Mouse (Mus musculus) bone marrow macrophage, adult 2 months (primary cell): ENCODE results near the gene Col4a3. TPM values are rescaled to one million over a fixed set of nuclear protein-coding genes. Genes with fewer than 3 reads are reported as not detected.

Source experiments
- H3K27ac ChIP-seq: 2 replicates; pipeline ENCODE4 v1.5.1; 2012; ENCODE audit warnings: low read depth, low read length; ENCODE audit not compliant: insufficient read depth
- H3K4me1 ChIP-seq: 2 replicates; pipeline ENCODE4 v1.6.1; 2012; ENCODE audit warnings: low read length; ENCODE audit not compliant: control insufficient read depth, insufficient read depth
- H3K4me3 ChIP-seq: 2 replicates; pipeline ENCODE4 v1.5.1; 2012; ENCODE audit warnings: mild to moderate bottlenecking, low read length, moderate library complexity; ENCODE audit not compliant: insufficient read depth
- CTCF ChIP-seq: IDR thresholded peaks from 2 replicates; pipeline ENCODE4 v1.5.1; 2012; ENCODE audit warnings: low read depth, mild to moderate bottlenecking, low read length, moderate library complexity
- POLR2A ChIP-seq: IDR thresholded peaks from 2 replicates; pipeline ENCODE4 v1.6.1; 2012; ENCODE audit warnings: mild to moderate bottlenecking, low read depth, low read length, borderline replicate concordance
- polyA plus RNA-seq: library from polyadenylated mRNA; stranded (reverse); fragments of >200 nt; gene quantifications from 2 replicates; pipeline ENCODE4 v1.2.4, GENCODE M21; 2012; ENCODE audit not compliant: missing spikeins, insufficient read depth, insufficient read length

Gene Col4a3
- polyA plus RNA-seq, 1 experiment: not detected

DNA sequence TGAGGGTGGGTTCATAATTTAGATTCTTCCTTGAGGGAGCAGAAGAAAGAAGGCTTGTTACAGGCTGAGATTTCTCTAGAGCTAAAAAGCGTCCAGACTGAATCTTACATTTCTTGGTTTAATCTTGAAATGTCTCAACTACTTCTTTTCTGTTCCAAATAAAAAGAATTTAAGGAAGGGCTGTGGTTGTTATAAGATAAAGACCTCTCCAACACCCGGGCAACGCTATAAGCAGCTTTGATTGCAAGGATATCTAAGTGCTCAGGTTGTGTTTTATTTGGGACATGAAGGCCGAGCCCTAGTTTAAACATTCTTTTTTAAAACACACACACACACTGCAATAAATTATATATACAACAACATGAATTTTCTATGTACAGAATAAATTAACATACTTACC, 17.3 kb upstream of the Col4a3 start:
- no peaks in the 10 kb centered on the region for H3K4me1 ChIP-seq
- TF ChIP-seq CTCF (no peak), POLR2A (no peak)

DNA sequence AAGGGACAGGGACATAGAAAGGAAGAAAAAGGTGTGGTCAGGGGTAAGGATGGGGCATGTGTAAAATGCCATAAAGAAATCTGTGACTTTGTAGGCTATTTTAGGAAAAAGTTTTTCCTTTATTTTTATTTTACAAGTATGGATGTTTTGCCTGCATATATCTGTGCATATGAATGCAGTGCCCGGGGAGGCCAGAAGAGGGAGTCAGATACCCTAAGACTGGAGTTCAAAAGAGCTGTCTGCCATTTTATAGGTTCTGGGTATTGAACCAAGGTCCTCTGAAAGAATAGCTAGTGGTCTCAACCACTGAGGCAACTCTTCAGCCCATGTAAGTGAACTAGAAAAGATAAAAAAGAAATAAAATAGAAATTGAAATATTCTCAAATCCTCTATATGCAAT, 15.0 kb upstream of the Col4a3 start:
- Histone ChIP-seq H3K4me3 (no peak overlapping the region), H3K4me1 (no peaks in the 10 kb centered on the region), H3K27ac (no peak overlapping the region)
- TF ChIP-seq POLR2A (no peak), CTCF (no peak)

More for the DNA sequence above, 17.3 kb upstream of the Col4a3 start:
- Histone ChIP-seq H3K4me3 (no peak overlapping the region), H3K27ac (no peak overlapping the region)

DNA sequence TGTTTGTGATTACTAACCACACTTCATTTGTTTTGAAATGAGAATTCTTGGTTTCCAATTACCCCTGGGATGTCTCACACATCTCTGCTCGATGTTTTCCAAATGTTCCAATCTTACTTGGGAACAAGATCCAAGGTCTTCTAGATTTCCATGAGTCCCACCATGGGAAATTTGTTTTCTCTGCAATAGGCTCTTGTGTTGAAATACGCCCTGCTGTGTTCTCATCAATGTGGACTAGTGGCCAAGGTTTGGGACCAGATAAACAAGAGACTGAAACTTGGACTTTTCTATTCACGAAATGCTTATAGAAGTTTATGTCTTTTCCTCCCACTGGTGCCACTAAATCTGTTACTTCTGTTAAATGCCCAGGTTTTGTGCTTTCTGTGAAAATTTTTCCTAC, 11.0 kb upstream of the Col4a3 start:
- no peaks in the 10 kb centered on the region for H3K4me1 ChIP-seq
- H3K27ac ChIP-seq: no peak overlapping the region
- TF ChIP-seq POLR2A (no peak), CTCF (no peak)

DNA sequence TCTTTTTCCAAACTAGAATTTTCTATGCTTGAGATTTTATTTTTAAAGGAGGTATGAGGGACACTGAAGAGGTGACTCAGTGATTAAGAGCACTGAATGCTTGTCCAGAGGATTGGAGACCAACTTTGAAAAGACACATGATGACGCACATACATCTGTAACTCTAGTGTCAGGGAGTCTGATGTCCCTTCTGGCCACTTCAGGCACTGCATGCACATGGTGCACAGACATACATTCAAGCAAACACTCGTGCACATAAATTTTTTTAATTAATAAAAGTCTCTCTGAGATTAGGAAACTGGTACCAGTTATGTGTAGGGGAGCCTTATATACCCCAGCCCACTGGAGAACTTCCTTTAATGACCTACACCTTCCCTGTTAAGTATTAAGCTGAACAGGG, 10.5 kb upstream of the Col4a3 start:
- H3K27ac ChIP-seq: no peak overlapping the region
- no peak for TF ChIP-seq POLR2A
- no peak for TF ChIP-seq CTCF

More for the DNA sequence above, 11.0 kb upstream of the Col4a3 start:
- H3K4me3 ChIP-seq: no peak overlapping the region

DNA sequence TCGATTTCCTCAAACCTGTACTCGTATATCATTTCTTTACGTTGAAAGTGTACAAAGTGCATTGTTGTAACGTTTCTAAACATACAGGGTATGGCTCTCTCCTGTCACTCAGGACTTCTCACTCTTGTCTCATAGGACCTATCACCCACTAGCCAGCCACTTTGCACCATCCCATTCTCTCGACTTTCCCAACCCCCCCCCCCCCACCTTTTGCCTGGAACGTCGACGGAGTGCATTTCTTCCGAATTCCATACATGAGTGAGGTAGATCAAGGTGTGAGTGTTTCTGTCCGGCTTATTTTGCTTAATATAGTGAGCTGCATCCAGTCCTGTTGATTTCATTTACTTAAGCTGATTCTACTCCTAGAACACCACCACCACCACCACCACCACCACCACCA, 9.4 kb upstream of the Col4a3 start:
- H3K27ac ChIP-seq: no peak overlapping the region
- H3K4me1 ChIP-seq: no peaks in the 10 kb centered on the region
- no peak overlapping the region for H3K4me3 ChIP-seq
- TF ChIP-seq CTCF (no peak), POLR2A (no peak)

More for the DNA sequence above, 10.5 kb upstream of the Col4a3 start:
- Histone ChIP-seq H3K4me1 (no peaks in the 10 kb centered on the region), H3K4me3 (no peak overlapping the region)

DNA sequence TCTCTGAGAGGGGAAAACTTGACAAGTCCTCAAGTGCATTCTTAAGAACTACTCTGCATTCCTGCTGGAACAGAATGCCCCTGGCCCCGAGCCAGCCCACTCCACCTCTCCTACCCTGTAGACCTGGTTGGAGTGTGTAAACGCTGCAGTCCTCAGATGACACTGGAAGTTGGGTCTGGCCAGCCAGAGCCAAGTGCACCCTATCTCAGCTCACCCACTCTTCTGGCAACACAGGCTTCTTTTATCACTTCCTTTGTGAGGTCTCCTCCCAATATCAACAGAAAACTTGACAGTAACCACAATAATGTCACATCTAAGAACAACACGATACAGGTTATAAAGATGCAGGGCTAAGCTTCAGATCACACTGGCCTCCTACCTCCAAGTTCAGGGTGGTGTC, 8.8 kb upstream of the Col4a3 start:
- no peaks in the 10 kb centered on the region for H3K4me1 ChIP-seq
- no peak overlapping the region for H3K27ac ChIP-seq
- no peak overlapping the region for H3K4me3 ChIP-seq
- TF ChIP-seq POLR2A (no peak), CTCF (no peak)

DNA sequence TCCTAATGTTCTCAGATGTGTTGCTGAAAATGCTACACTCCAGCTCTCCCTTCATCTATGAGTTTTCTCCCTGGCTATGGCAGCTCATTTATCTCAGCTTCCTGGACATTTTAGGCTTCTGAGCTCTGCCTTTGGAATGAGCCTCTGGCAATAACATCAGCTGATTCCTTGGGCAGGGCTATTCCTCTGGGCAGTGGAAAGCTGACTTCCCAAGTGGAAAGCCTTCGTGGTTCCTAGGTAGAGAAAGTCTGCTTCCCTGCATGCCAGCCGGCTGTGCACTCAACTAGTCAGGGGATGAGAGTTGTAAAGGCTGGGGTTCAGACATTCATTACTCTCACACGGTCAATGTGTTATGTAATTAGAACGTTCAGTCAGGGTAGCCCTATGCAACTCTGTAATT, 8.4 kb upstream of the Col4a3 start:
- no peak overlapping the region for H3K27ac ChIP-seq
- no peak overlapping the region for H3K4me3 ChIP-seq
- no peaks in the 10 kb centered on the region for H3K4me1 ChIP-seq
- TF ChIP-seq CTCF (no peak), POLR2A (no peak)

DNA sequence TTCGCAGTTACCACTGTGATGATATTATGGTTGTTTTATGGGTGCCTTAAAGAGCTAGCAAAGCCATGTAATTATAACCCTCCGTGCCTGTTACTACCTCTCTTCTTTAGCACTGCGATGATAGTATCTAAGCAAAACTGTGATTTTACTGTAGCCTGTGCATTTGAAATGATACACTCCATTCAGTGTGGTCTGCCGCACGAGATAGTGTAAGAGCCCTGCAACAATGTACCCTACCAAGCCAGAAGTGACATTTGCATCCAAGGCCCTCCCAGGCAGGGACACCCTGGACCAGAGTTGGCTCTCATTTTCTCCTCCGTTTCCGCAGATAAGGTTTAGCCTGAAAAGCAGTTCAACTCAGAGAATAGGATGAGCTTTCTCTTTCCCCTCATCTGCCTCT, 740 bp upstream of the Col4a3 start:
- H3K27ac ChIP-seq: no peak overlapping the region
- TF ChIP-seq POLR2A (no peak), CTCF (no peak)
- no peak overlapping the region for H3K4me3 ChIP-seq
- no peaks in the 10 kb centered on the region for H3K4me1 ChIP-seq

DNA sequence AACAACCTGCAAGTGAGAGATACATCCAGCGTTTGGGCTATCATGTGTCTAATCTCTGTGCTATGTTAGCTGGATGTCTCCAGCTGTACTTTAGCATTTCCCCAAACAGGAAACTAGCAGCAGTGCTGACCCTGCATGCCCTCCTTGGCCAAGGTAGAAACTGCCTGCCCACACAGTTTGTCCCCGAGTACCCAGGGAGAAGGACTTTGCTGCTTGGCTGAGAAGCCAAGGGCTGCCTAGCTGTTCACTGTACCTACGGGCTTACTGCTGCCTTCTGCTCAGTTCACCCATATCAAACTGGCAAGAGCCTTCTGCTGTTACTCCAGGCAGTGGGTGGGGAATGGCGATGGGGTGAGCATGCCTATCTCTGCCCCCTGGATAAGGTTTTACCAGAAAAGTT, 3.5 kb downstream of the Col4a3 start:
- no peaks in the 10 kb centered on the region for H3K4me1 ChIP-seq
- H3K27ac ChIP-seq: no peak overlapping the region
- H3K4me3 ChIP-seq: no peak overlapping the region
- TF ChIP-seq POLR2A (no peak), CTCF (no peak)

DNA sequence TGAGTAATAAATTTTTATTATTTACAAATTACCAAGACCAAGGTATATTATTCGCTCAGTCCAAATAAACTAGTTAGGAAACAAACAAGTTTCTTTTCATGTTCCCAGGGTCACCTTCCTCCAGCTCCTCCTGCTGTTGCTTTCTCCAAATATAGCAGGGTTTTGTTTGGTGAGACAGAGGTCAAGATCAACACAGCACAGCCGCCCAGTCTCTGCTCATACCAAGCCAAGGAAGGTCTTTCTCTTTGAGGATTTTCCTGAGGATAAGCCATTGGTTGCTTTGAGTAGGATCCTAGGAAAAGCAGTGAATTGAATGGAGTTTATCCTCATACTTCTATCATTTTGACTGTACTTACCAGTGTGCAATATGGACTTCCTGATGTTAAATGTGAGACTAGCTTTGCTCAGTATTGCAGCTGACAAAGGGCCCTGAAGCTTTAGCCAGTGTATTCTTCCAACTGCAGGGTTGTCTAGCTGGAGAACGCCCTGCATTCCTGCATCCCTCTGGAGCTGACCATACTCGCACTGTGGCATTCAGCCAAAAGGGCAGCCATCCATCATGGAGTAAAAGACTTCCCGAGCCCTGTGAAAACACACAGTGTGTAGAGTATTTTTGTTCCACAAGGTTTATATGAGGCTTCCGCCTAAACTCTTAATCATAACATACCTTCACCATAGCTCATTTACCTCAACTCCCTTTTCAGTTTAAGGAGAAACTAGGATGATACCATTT, 10.3 kb downstream of the Col4a3 start:
- Histone ChIP-seq H3K4me1 (no peaks in the 10 kb centered on the region), H3K4me3 (no peak overlapping the region), H3K27ac (no peak overlapping the region)
- no peak for TF ChIP-seq POLR2A
- no peak for TF ChIP-seq CTCF
